Mouse (Mus musculus) limb, embryonic 15.5 days (tissue): Measurements from ENCODE around the gene Capn2. TPM values are rescaled to one million over a fixed set of nuclear protein-coding genes. Genes with fewer than 3 reads are reported as not detected.
A peak's percentile ranks its signal among the peaks of the same experiment; 100 is the strongest.

Experiments
- ATAC-seq: fragments of 200-750 bp; cut with Nextera tagmentation; 2 replicates; pipeline ENCODE4 v1.8.0; 2017; ENCODE audit warnings: low read depth, moderate TSS enrichment; ENCODE audit not compliant: insufficient number of reproducible peaks, low FRiP score, low TSS enrichment
- H3K27ac ChIP-seq: fragments of 300-500 bp; sonication (generic); 2 replicates; pipeline ENCODE4 v1.5.1; 2015; ENCODE audit warnings: moderate library complexity, mild to moderate bottlenecking, inconsistent platforms
- H3K27me3 ChIP-seq: fragments of 300-500 bp; sonication (generic); 2 replicates; pipeline ENCODE4 v1.6.1; 2015; ENCODE audit warnings: inconsistent platforms
- H3K36me3 ChIP-seq: fragments of 300-500 bp; sonication (generic); 2 replicates; pipeline ENCODE4 v1.6.1; 2015; ENCODE audit warnings: inconsistent platforms
- H3K4me1 ChIP-seq: fragments of 300-500 bp; sonication (generic); 2 replicates; pipeline ENCODE4 v1.6.1; 2015; ENCODE audit warnings: inconsistent platforms
- H3K4me2 ChIP-seq: fragments of 300-500 bp; sonication (generic); 2 replicates; pipeline ENCODE4 v1.6.1; 2015; ENCODE audit warnings: mild to moderate bottlenecking, inconsistent platforms
- H3K4me3 ChIP-seq: fragments of 300-500 bp; sonication (generic); 2 replicates; pipeline ENCODE4 v1.5.1; 2015; ENCODE audit warnings: mild to moderate bottlenecking, inconsistent platforms
- H3K9ac ChIP-seq: fragments of 300-500 bp; sonication (generic); 2 replicates; pipeline ENCODE4 v1.6.1; 2015; ENCODE audit warnings: inconsistent platforms
- H3K9me3 ChIP-seq: fragments of 300-500 bp; sonication (generic); 2 replicates; pipeline ENCODE4 v1.6.1; 2016; ENCODE audit warnings: inconsistent platforms
- WGBS: fragments of 180-500 bp; shearing (Covaris S2); methylation state at CpG from one replicate; pipeline ENCODE4 v1.1.7; 2015; 5-methylcytosine and 5-hydroxymethylcytosine counted together
- polyA plus RNA-seq: library from polyadenylated mRNA; unstranded; fragments of >200 nt; fragmentation: Nextera tagmentation; extraction: Ambion mirVana; gene quantifications from 2 replicates; pipeline ENCODE4 v1.2.1, GENCODE M21; 2015

The Capn2 gene
- polyA plus RNA-seq, 1 experiment from 2014 or later = 150 TPM

DNA sequence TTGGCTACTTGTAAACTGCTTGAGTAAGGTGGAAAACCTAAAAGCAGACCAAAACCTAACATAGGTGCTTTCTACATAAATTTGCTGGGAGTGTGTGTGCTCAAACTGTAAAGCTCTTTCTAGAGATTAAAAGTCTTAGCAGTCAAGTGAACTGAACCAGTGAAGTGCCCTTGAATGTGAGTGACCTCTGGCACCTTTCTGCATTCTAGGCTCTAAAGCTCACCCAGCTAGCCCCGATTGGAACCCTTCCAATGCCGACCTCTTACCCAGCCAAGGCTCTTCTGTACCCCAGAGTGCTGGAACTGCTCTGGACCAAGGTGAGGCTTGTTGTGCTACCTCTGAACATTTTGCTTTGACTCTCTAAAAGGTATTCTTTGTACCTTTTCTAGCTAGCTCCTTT, 73.3 kb downstream of the Capn2 start:
- no peaks in the 10 kb centered on the region for H3K27me3 ChIP-seq
- H3K36me3 ChIP-seq = peaks cover 78% of the 10 kb centered on the region
- H3K9me3 ChIP-seq = no peaks in the 10 kb centered on the region
- ATAC-seq = no peak
- 81% methylated on average over 2 of the region's 2 CpGs for WGBS
- H3K27ac ChIP-seq = no peak overlapping the region
- H3K9ac ChIP-seq = no peak overlapping the region
- no peak overlapping the region for H3K4me3 ChIP-seq
- no peak overlapping the region for H3K4me2 ChIP-seq
- 0 out of 2 replicates have a peak, but pooled peaks cover 3% of the 10 kb centered on the region for H3K4me1 ChIP-seq

DNA sequence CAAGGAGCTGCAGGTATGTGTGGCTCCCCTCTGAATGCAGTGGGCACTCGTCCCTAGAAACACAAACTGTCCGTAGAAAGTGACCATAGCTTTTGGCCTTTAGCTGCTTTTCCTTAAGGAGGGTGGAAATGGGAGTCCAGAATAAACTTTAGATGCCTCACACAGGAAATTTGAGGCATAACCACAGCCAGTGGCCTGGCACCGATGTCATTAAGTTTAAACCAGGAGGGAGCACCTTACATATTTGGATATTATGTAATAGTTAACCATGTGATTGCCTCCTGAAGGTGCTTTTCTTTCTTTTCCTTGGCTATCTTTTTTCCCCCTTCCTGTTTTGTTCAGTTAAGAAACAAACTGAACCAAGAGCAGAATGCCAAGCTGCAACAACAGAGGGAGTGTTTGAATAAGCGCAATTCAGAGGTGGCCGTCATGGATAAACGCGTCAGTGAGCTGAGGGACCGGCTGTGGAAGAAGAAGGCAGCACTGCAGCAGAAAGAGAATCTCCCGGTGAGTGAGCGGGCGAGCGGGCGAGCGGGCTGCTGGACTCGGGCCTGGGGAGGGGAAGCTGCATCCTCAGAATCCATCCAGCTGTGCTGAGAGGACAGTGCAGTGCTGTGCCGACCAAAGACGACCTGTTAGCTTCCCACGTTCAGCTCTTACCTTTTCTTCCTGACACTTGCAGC, 75.5 kb downstream of the Capn2 start:
- 0 out of 2 replicates have a peak, but pooled peaks cover 3% of the 10 kb centered on the region for H3K4me1 ChIP-seq
- peaks cover 75% of the 10 kb centered on the region for H3K36me3 ChIP-seq
- H3K9me3 ChIP-seq = no peaks in the 10 kb centered on the region
- no peak for ATAC-seq
- H3K27me3 ChIP-seq = no peaks in the 10 kb centered on the region
- H3K4me2 ChIP-seq = no peak overlapping the region
- no peak overlapping the region for H3K4me3 ChIP-seq
- H3K27ac ChIP-seq = no peak overlapping the region
- WGBS = 86% methylated on average over 18 of the region's 18 CpGs
- no peak overlapping the region for H3K9ac ChIP-seq

DNA sequence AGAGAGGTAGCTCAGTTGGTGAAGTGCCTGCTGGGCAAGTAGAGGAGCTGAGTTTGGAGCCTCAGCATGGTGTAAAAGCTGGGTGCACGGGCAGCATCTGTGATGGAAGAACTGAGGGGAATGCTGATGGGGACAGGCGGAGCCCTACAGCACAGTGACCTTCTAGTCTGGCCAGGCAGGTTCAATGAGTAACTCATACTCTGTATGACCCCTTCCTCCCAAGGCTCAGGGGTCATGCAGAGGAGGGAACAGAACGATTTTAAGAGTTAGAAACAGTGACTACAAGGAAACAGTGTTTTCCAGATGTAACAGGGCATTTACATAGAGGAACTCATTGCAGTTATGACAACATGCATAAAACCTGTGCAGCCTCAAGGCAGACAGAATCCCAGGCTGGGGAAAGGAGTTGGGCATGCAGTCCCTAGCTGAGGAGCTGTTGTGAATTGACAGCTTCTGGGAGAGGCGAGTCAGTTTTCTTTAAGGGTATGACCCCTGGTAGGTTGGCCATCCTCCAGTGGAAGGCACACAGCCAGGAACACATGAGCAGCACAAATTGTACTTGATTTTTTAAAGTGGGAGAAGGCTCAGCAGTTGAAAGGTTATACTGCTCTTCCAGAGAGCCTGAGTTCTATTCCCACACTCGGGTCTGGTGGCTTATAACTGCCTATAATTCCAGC, 77.7 kb downstream of the Capn2 start:
- no peak overlapping the region for H3K4me3 ChIP-seq
- H3K9me3 ChIP-seq = no peaks in the 10 kb centered on the region
- H3K9ac ChIP-seq = no peak overlapping the region
- H3K27ac ChIP-seq = no peak overlapping the region
- H3K36me3 ChIP-seq = peaks cover 61% of the 10 kb centered on the region
- ATAC-seq = no peak
- 0 out of 2 replicates have a peak, but pooled peaks cover 3% of the 10 kb centered on the region for H3K4me1 ChIP-seq
- H3K27me3 ChIP-seq = no peaks in the 10 kb centered on the region
- H3K4me2 ChIP-seq = no peak overlapping the region
- WGBS = 64% methylated on average over 5 of the region's 5 CpGs

DNA sequence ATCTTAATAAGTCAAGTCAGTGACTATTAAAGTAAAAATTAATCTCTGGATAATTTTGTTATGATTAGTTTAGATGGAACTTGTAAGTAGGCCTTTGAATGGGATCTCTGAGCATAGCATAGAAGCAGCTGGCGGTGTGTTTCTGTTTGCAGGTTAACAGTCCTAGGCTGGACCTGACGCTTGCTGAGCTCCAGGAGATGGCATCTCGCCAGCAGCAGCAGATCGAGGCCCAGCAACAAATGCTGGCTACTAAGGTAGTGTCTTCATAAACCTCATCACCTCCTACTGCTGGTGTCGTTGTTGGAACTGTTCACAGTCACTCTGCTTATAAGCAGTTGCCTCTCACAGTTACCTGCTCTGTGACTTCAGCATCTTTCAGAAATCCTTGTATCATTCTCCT, 80.7 kb downstream of the Capn2 start:
- Histone ChIP-seq H3K27ac (no peak overlapping the region), H3K9me3 (no peaks in the 10 kb centered on the region), H3K4me3 (no peak overlapping the region), H3K4me2 (no peak overlapping the region), H3K36me3 (peaks cover 57% of the 10 kb centered on the region), H3K27me3 (no peaks in the 10 kb centered on the region), H3K4me1 (0 out of 2 replicates have a peak, but pooled peaks cover 3% of the 10 kb centered on the region), H3K9ac (no peak overlapping the region)
- WGBS = 69% methylated on average over 5 of the region's 5 CpGs
- ATAC-seq = no peak

DNA sequence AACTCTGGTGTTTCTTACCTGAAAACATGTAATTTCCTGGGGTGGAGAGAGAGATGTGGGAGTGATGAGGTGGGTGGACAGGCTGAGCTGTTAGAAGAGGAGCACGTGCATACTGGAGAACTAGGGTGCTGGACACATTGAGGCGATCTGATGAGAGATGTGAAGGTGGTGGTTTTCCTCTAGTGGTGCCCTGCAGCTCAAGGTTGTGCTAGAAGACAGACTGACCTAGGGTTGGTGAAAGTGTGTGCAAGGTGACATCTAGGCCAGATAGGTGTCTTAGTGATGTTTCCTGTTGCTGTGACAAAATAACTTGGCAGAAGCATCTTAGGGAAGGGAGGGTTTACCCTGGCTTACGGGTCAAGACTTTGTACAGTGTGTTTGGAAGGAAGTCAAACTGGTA, 85.3 kb downstream of the Capn2 start:
- no peak overlapping the region for H3K4me3 ChIP-seq
- H3K27me3 ChIP-seq = no peaks in the 10 kb centered on the region
- H3K27ac ChIP-seq = no peak overlapping the region
- no peak overlapping the region for H3K4me2 ChIP-seq
- H3K4me1 ChIP-seq = no peaks in the 10 kb centered on the region
- no peaks in the 10 kb centered on the region for H3K9me3 ChIP-seq
- WGBS = 91% methylated on average over 3 of the region's 3 CpGs
- peaks cover 40% of the 10 kb centered on the region for H3K36me3 ChIP-seq
- ATAC-seq = no peak
- no peak overlapping the region for H3K9ac ChIP-seq

DNA sequence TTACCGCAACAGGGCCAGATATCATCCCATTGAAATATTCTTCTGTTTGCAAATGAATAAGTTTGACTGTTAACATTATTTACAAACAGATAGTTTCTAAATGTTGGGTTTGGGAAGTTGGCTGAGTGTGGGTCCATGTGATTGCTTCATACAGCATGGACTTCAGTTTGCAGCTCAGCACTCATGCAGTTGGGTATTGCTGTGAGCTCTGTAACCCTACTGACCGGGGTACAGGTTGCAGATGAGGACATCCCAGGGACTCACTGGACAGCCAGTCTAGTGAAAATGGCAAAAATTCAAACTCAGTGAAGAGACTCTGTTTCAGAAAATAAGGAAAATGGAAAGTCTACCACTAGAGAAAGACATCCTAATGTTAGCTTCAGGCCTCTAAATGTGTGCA, 86.7 kb downstream of the Capn2 start:
- H3K4me1 ChIP-seq = peaks cover 5% of the 10 kb centered on the region
- H3K9ac ChIP-seq = no peak overlapping the region
- H3K36me3 ChIP-seq = peaks cover 36% of the 10 kb centered on the region
- no peak overlapping the region for H3K27ac ChIP-seq
- no peak for ATAC-seq
- H3K4me2 ChIP-seq = no peak overlapping the region
- WGBS = 93% methylated on average over 2 of the region's 2 CpGs
- no peaks in the 10 kb centered on the region for H3K9me3 ChIP-seq
- no peaks in the 10 kb centered on the region for H3K27me3 ChIP-seq
- H3K4me3 ChIP-seq = no peak overlapping the region

DNA sequence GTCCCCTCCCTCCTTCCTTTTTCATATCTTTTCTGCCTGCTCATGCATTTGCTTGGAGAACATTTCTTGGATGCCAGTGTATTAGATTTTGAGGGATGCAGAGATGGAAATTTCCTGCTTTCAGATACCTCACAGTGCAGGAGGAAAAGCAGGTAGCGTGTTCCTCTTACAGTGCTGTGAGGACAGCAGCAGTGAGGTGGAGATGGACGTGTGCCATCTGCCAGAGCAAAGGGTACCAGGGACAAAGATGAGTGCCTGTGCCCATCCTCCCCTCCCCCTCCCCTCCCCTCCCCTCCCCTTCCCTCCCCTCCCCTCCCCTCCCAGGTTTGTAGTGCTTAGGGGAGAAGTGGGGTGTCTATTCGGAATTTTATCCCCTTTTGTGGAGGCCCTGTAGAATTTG, 87.6 kb downstream of the Capn2 start:
- whole genome bisulfite sequencing = 80% methylated on average over 3 of the region's 3 CpGs
- Histone ChIP-seq H3K27ac (no peak overlapping the region), H3K4me3 (no peak overlapping the region), H3K36me3 (peaks cover 34% of the 10 kb centered on the region), H3K9ac (no peak overlapping the region), H3K9me3 (no peaks in the 10 kb centered on the region), H3K27me3 (no peaks in the 10 kb centered on the region), H3K4me1 (peaks cover 10% of the 10 kb centered on the region), H3K4me2 (no peak overlapping the region)
- no peak for ATAC-seq

DNA sequence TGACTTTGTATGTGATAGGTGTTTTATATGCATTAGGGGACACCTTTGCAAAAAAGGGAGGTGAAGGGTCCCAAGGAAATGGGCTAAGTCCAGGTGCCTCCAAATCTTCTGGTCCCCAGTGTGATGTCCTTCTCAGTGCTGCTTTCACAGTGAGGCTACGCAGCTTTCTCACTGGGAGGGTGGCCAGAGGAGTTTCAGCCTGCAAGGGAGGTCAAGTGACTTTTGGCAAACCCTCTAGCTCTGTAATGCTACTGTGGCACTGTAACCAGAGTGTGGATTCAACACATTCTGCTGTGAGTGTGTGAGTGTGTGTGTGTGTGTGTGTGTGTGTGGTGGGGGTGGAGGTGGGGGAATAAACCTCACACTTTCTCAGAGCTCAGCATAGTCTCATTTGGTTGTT, 90.0 kb downstream of the Capn2 start:
- H3K4me3 ChIP-seq = no peak overlapping the region
- no peak overlapping the region for H3K9ac ChIP-seq
- ATAC-seq = no peak
- peaks cover 11% of the 10 kb centered on the region for H3K4me1 ChIP-seq
- WGBS = 71% methylated on average over 1 of the region's 1 CpGs
- no peaks in the 10 kb centered on the region for H3K27me3 ChIP-seq
- H3K27ac ChIP-seq = no peak overlapping the region
- no peaks in the 10 kb centered on the region for H3K9me3 ChIP-seq
- H3K4me2 ChIP-seq = no peak overlapping the region
- H3K36me3 ChIP-seq = peaks cover 18% of the 10 kb centered on the region

DNA sequence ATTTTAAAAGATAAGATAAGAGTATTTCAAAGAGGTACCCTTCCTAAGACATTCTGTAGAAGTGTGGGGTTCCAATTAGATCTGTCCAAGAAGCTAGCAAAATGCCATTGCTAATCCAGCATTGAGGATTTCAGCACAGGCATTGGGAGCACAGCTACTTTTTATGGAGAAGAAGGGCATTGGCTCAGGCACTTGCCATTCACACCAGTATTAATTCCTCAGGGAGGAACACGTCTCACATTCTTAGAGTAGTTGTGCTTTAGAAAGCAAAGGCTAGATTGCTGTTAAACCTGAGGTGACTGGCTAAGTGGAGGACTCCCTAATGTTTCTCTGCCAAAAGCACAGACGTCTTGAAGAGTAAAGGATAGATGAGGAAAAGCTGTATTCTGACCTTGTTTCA, 91.0 kb downstream of the Capn2 start:
- no peaks in the 10 kb centered on the region for H3K9me3 ChIP-seq
- 34% methylated on average over 2 of the region's 2 CpGs for WGBS
- peaks cover 11% of the 10 kb centered on the region for H3K4me1 ChIP-seq
- no peak for ATAC-seq
- H3K36me3 ChIP-seq = peaks cover 9% of the 10 kb centered on the region; the same call in 1 of the 2 replicates
- peak overlapping the region; percentile 13; the same call in 1 of the 2 replicates for H3K27ac ChIP-seq
- no peaks in the 10 kb centered on the region for H3K27me3 ChIP-seq
- H3K4me2 ChIP-seq = no peak overlapping the region
- H3K9ac ChIP-seq = no peak overlapping the region
- H3K4me3 ChIP-seq = no peak overlapping the region

DNA sequence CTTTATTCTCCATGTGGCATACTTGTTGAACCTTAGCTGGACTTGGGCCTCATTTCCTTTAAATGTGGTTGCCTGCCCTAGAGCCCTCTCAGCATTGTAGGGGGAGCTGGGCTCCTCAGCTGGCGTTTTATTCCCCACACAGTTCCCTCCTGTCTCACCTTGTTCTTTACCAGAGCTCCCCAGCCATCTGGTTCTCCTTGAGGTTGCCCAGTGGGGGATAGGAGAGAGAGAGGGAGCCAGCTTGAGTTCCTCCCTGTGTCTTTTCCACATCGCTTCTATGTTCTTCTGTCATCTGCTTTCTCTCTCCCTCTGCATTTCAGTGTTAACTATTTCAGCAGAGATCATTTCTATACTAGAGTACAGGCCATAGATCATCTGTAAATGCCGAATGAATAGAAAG, 92.2 kb downstream of the Capn2 start:
- Histone ChIP-seq H3K4me1 (peaks cover 14% of the 10 kb centered on the region), H3K4me2 (no peak overlapping the region), H3K4me3 (no peak overlapping the region), H3K9ac (no peak overlapping the region), H3K9me3 (no peaks in the 10 kb centered on the region), H3K27ac (no peak overlapping the region), H3K36me3 (peaks cover 4% of the 10 kb centered on the region; the same call in 1 of the 2 replicates), H3K27me3 (no peaks in the 10 kb centered on the region)
- ATAC-seq = no peak
- 57% methylated on average over 3 of the region's 3 CpGs for WGBS

DNA sequence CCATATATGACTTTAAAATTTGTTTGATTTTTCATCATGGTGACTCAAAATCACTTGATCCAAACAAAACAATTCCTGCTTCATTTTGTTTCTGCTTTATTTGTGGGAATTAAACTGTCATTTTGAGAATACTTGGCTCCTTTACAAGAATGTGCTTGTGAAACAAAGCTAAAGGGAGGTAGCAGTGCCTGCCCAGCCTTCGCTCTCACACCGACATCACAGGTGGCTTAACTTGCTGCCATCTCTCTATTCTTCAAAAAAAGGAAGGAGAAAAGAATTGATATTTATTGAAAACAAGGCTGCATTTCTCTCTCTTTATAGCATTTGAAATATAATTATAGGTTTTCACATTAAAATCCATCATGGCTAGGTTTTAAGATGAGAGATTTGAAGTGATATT, 93.1 kb downstream of the Capn2 start:
- ATAC-seq = no peak
- 42% methylated on average over 2 of the region's 2 CpGs for WGBS
- H3K9ac ChIP-seq = no peak overlapping the region
- H3K27ac ChIP-seq = no peak overlapping the region
- H3K27me3 ChIP-seq = no peaks in the 10 kb centered on the region
- H3K4me3 ChIP-seq = no peak overlapping the region
- no peak overlapping the region for H3K4me2 ChIP-seq
- peaks cover 14% of the 10 kb centered on the region for H3K4me1 ChIP-seq
- no peaks in the 10 kb centered on the region for H3K9me3 ChIP-seq
- peaks cover 4% of the 10 kb centered on the region; the same call in 1 of the 2 replicates for H3K36me3 ChIP-seq

DNA sequence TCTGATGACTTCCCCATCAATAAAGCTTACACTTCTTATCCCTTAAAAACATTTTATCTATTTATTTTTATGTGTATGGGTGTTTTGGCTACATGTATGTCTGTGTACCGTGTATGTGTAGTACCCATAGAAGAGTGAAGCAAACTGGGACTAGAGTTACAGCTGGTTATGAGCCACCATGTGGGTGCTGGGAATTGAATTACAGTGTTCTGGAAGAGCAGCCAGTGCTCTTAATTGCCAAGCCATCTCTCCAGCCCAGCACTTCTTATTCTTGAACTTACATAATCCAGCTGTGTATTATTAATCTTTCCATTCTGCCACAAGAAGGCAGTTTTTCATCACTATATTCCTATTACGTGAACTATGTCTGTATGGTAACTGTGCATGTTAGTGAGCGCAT, 97.9 kb downstream of the Capn2 start:
- Histone ChIP-seq H3K4me1 (peaks cover 4% of the 10 kb centered on the region; the same call in 1 of the 2 replicates), H3K27me3 (no peaks in the 10 kb centered on the region), H3K4me2 (no peak overlapping the region), H3K4me3 (no peak overlapping the region), H3K9me3 (no peaks in the 10 kb centered on the region), H3K36me3 (no peaks in the 10 kb centered on the region), H3K27ac (no peak overlapping the region), H3K9ac (no peak overlapping the region)
- 68% methylated on average over 3 of the region's 3 CpGs for WGBS
- no peak for ATAC-seq
